Mouse (Mus musculus) gastrocnemius, postnatal 4 days (tissue): ENCODE measurements around the gene Olfr490. TPM values are rescaled to one million over a fixed set of nuclear protein-coding genes. Genes with fewer than 3 reads are reported as not detected.

Experiments used
- DNase-seq, 2 experiments: peaks; one replicate each; pipeline ENCODE4 v3.0.0; 2021 to 2022; ENCODE audit warnings: low spot score in 2 of 2, mixed read lengths in 2 of 2
- long read RNA-seq, 2 experiments: library from polyadenylated mRNA; stranded (forward); transcript quantifications; one replicate each; pipeline ENCODE4 v2.0.0; 2021
- total RNA-seq, 2 experiments: library from RNA; stranded (reverse); gene quantifications; 2 replicates each; pipeline ENCODE4 v1.2.3; 2021

Gene Olfr490
- total RNA-seq: not detected
- long read RNA-seq, experiment 1: 0 reads
- long read RNA-seq, experiment 2: 0 reads

DNA sequence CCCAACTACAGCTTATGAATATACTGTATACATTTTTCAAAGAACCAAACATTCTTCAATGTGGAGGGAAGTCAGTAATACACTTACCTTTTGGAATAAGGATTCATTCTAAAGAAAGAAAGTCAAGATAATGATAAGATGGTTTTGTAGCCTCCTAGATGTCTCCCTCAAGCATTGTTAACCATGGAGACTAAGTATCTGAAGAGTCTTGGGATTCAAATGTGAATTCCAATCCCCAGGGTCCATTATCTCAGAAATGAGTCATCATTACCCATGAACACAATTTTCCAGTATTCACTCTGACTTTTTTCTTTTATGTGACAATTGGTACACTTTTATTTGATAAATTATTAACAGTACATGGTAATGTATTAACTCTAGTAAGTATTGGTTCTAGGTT lies at the start of gene Olfr490:
Gene Olfr490, minus strand, starts transcription at position 101 of the 400 bp plus-strand sequence.
- no peak for DNase-seq

DNA sequence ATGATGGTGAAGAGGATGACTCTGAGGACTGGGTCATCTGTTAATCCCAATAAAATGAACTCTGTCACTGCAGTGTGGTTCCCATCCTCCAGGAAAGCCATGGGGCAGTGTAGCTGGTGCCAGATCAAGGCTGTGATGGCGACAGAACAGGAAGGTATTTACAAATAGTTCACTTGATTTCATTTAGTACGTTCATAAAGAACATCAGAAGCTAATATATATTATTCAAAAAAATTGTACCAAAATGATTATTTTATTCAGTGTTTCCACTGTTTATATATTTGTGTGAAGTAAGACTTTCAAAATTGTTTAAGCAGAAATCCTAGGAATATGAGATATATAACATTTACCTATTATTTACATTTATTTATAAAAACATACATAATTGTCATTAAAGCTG lies 34.8 kb upstream of the Olfr490 start, which contains the start of gene Olfr492:
Gene Olfr492, minus strand, starts transcription at position 101 of the 400 bp plus-strand sequence.
- no peak for DNase-seq

DNA sequence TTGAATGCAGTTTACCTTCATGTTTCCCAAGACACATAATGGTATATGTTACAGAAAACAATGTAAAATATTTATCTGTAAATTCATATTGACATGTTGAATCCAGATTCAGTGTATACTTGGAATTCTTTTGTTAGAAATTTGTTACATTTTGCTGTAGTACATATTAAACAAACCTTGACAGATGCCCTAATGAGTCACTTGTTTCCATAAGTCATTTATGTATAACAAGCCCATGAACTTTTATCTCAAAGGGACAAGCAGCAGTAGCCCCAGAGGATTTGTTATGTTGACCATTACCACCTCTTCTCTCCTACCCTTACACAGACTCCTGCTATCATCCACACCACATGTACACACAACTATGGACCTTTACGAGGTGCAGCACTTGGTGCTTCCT lies 24.4 kb upstream of the Olfr490 start, which contains the start of gene Olfr491:
Gene Olfr491, plus strand, starts transcription at position 301 of the 400 bp plus-strand sequence.
- no peak for DNase-seq

DNA sequence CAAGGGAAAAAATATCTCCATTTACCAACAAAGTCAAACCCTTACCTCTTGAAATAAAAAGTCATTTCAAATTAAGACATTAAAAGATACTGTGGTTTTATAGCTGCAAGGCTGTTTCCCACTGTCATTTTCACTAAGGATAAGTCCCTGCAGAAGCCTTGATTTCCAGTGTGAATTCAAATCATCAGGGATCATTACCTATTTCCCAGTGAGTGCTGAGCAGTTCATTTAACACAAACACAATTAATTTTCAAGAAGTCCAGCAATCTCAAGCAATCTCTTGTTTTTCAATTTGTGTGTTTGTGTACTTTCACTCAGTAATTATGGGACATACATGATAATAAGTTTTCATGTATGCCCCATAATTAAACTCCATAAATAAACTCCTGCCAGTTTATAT lies 30.5 kb downstream of the Olfr490 start, which contains the start of gene Olfr488:
Gene Olfr488, minus strand, starts transcription at position 101 of the 400 bp plus-strand sequence.
- DNase-seq: no peak

Other genes starting within 250 kb of the Olfr490 start
- gene Olfr479, start 238.2 kb downstream of the Olfr490 start, total RNA-seq: not detected
- gene Olfr480, start 221.6 kb downstream of the Olfr490 start, total RNA-seq: not detected
- not detected for gene Olfr481, start 209.1 kb downstream of the Olfr490 start, total RNA-seq
- under 1 TPM; 0.62 to 0.74 TPM for gene Olfr482, start 191.3 kb downstream of the Olfr490 start, total RNA-seq
- gene Olfr483, start 188.1 kb downstream of the Olfr490 start, total RNA-seq: not detected
- not detected for gene Olfr484, start 161.5 kb downstream of the Olfr490 start, total RNA-seq
- not detected for gene Olfr485, start 129.1 kb downstream of the Olfr490 start, total RNA-seq
- not detected for gene Olfr486, start 116.2 kb downstream of the Olfr490 start, total RNA-seq
- gene Olfr487, start 74.3 kb downstream of the Olfr490 start, total RNA-seq: not detected
- gene Olfr488, start 30.6 kb downstream of the Olfr490 start, total RNA-seq: not detected
- not detected for gene Olfr491, start 24.5 kb upstream of the Olfr490 start, total RNA-seq
- gene Olfr492, start 34.7 kb upstream of the Olfr490 start, total RNA-seq: not detected
- not detected for gene Olfr493, start 58.0 kb upstream of the Olfr490 start, total RNA-seq
- not detected for gene Olfr494, start 76.4 kb upstream of the Olfr490 start, total RNA-seq
- gene Olfr495, start 104.2 kb upstream of the Olfr490 start, total RNA-seq: not detected
- not detected for gene Olfr497, start 131.5 kb upstream of the Olfr490 start, total RNA-seq
- not detected for gene Olfr498, start 176.4 kb upstream of the Olfr490 start, total RNA-seq
- not detected for gene Olfr502, start 236.1 kb upstream of the Olfr490 start, total RNA-seq